Mouse (Mus musculus) C2C12 (cell line): ENCODE data around the gene Rpl9-ps6. TPM values are rescaled to one million over a fixed set of nuclear protein-coding genes. Genes with fewer than 3 reads are reported as not detected.

ENCODE experiments used
- H3K27me3 ChIP-seq: one replicate; pipeline ENCODE4 v1.6.1; 2011; ENCODE audit not compliant: control insufficient read depth, insufficient read depth, insufficient read length
- H3K36me3 ChIP-seq: one replicate; pipeline ENCODE4 v1.6.1; 2011; ENCODE audit not compliant: control insufficient read depth, insufficient read depth
- H3K4me3 ChIP-seq: one replicate; pipeline ENCODE4 v1.5.1; 2011; ENCODE audit warnings: mild to moderate bottlenecking, control low read depth; ENCODE audit not compliant: poor library complexity, insufficient read depth, severe bottlenecking
- H3K79me2 ChIP-seq: one replicate; pipeline ENCODE4 v1.6.1; 2011; ENCODE audit not compliant: control insufficient read depth, insufficient read depth
- H3K79me3 ChIP-seq: one replicate; pipeline ENCODE4 v1.6.1; 2011; ENCODE audit warnings: low read depth, control low read depth
- H3ac ChIP-seq: one replicate; pipeline ENCODE3; 2011; ENCODE audit warnings: low read depth; ENCODE audit not compliant: control insufficient read depth, insufficient read length
- CEBPB ChIP-seq: IDR thresholded peaks from one replicate; pipeline ENCODE4 v1.6.1; 2011; ENCODE audit warnings: low read depth, mild to moderate bottlenecking, control low read depth, moderate library complexity
- CTCF ChIP-seq: IDR thresholded peaks from one replicate; pipeline ENCODE4 v1.5.1; 2011; ENCODE audit not compliant: control insufficient read depth, insufficient read depth, insufficient read length
- FOSL1 ChIP-seq: IDR thresholded peaks from one replicate; pipeline ENCODE4 v1.8.0; 2011; ENCODE audit warnings: mild to moderate bottlenecking, low read length; ENCODE audit not compliant: poor library complexity, insufficient read depth, severe bottlenecking
- MAX ChIP-seq: IDR thresholded peaks from one replicate; pipeline ENCODE4 v1.6.1; 2011; ENCODE audit warnings: mild to moderate bottlenecking, control low read depth
- MYOD1 ChIP-seq: IDR thresholded peaks from one replicate; pipeline ENCODE4 v1.6.1; 2011; ENCODE audit warnings: low read depth; ENCODE audit not compliant: control insufficient read depth, insufficient read length
- MYOG ChIP-seq: IDR thresholded peaks from one replicate; pipeline ENCODE4 v1.6.1; 2011; ENCODE audit not compliant: control insufficient read depth, insufficient read length; ENCODE audit errors: extremely low read depth
- USF1 ChIP-seq: IDR thresholded peaks from one replicate; pipeline ENCODE4 v1.6.1; 2011; ENCODE audit warnings: low read depth, mild to moderate bottlenecking, control low read depth, moderate library complexity
- polyA plus RNA-seq: library from polyadenylated mRNA; unstranded; fragments of >200 nt; fragmentation: generic; extraction: Trizol; gene quantifications from one replicate; pipeline ENCODE4 v1.2.1, GENCODE M21; 2012; ENCODE audit warnings: missing spikeins

Gene Rpl9-ps6
- polyA plus RNA-seq, 1 experiment: 53.1 TPM

DNA sequence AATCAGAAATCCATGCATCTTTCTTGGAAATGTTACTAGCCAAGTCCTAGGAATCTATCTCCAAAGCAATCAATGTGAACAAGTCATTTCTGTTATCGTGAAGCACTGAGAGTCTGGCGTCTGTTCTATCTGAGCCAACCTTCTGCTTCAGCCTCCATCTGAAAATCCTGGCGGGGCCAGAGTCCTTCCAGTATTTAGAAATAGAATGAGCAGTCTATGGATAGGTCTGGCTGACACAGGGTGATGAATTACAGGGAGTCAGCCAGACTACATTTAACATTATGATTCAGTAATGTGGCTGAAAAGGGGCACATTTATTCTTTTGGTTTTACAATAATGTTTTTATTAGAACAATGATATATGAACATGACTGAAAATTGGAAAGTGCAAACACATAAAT lies 47.3 kb downstream of the Rpl9-ps6 start:
- TF ChIP-seq MYOG (no peak), CTCF (no peak), USF1 (no peak), FOSL1 (no peak), MAX (no peak), MYOD1 (no peak), CEBPB (no peak)
- no peak overlapping the region for H3ac ChIP-seq

DNA sequence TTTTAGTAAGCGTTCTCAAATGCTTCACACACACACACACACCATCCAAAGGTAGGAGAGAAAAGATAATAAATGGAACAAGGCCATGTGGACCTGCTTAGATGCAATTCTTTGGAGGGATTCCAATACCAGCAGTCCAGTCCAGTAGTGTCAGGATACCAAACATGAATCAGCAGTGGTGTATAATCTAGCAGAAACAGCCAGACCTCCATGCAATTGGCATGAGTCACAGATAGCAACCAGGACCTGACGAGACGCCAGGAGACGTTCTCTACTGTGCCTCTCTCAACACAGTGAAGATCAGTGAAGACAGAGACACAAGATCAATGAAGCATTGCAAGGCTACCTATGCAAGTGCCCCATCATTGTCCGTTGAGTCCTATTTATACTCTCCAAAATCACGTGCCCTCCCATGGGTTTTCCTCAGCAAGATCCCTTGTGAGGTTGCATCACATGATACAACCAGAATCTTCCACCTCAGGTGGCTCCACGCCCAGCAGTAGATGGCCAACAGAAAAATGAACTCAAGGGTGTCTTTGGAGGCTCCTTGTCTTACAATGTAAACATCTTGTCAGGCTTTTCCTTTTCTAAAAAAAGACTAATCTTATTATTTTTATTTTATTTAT lies 49.6 kb downstream of the Rpl9-ps6 start:
- Histone ChIP-seq H3K36me3 (no peaks in the 10 kb centered on the region), H3K27me3 (no peaks in the 10 kb centered on the region), H3K79me2 (no peaks in the 10 kb centered on the region), H3K4me3 (no peak overlapping the region), H3K79me3 (no peaks in the 10 kb centered on the region), H3ac (no peak overlapping the region)
- TF ChIP-seq USF1 (peak; percentile 33), CTCF (no peak), CEBPB (no peak), MAX (no peak), MYOD1 (no peak)

More for the DNA sequence above, 47.3 kb downstream of the Rpl9-ps6 start:
- Histone ChIP-seq H3K79me3 (no peaks in the 10 kb centered on the region), H3K79me2 (no peaks in the 10 kb centered on the region), H3K27me3 (no peaks in the 10 kb centered on the region), H3K36me3 (no peaks in the 10 kb centered on the region), H3K4me3 (no peak overlapping the region)

Other genes starting within 250 kb of the Rpl9-ps6 start
- gene Sgms1, start 76.9 kb downstream of the Rpl9-ps6 start, polyA plus RNA-seq: 5.3 TPM
- 30.4 TPM for gene Minpp1, start 19.2 kb upstream of the Rpl9-ps6 start, polyA plus RNA-seq
- 0.29 TPM for gene Papss2, start 129.2 kb upstream of the Rpl9-ps6 start, polyA plus RNA-seq